8 mouse cellular contexts compared by ENCODE assay signal in the genomic region with DNA sequence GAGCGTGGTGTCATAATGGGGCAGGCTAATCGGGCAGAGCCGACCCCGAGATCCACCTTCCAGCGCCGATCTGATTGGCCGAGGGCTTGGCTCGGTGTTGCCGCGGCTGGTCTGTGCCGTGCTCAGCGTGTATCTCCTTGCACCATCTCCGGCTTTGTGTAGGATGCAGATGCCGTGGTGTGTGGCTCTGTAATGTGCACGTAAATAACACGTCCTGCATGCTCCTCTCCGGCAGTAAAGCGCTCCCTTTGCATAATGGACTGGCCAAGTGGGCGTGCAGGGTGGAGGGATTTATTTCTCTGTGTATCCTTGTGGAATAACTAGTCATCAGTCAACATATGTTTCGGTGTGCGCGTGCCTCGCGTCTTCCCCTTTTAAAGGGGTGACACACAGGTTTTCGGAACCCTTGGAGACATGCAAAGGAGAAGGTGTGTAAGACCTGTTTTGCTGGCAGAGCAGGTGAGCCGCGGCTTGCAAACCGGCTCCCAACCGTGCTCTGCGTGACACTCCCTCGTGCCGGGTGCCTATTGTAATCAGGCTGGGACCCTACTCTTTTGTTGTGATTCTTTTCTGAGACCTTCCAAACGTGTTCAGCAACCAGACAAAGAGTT. TPM values are rescaled to one million over a fixed set of nuclear protein-coding genes. Genes with fewer than 3 reads are reported as not detected.
DNase-seq lines count a peak whose midpoint lies in the region; ATAC-seq and TF ChIP-seq lines count a peak whose summit lies in the region.

No protein-coding gene starts in this region.

- peak overlapping the region; percentile 29 for H3K9ac ChIP-seq in heart, adult 2 months (ENCODE audit: low read depth, low read length)
- H3K9ac ChIP-seq in midbrain, postnatal 0 days (replicated peaks; ENCODE audit: low read length, poor library complexity, severe bottlenecking) = peak overlapping the region; percentile 77
- peak overlapping the region; percentile 67; the same call in 1 of the 2 replicates for H3K9ac ChIP-seq in stomach, embryonic 14.5 days (replicated peaks; ENCODE audit: low read depth, low read length)

- peak overlapping the region; percentile 91 for H3K4me3 ChIP-seq in heart, adult 2 months
- peak overlapping the region; percentile 93 for H3K4me3 ChIP-seq in midbrain, postnatal 0 days (ENCODE audit: low read depth, low read length)
- H3K4me3 ChIP-seq in stomach, embryonic 14.5 days (ENCODE audit: low read depth, low read length) = peak overlapping the region; percentile 83

- WGBS in heart, adult 2 months = 3% methylated on average over 33 of the region's 33 CpGs
- under 1% methylated on average over 33 of the region's 33 CpGs for WGBS in midbrain, postnatal 0 days
- WGBS in stomach, embryonic 14.5 days = under 1% methylated on average over 33 of the region's 33 CpGs

- intact Hi-C loops in heart, adult 2 months (cut with DNase I) = loop anchor here (5.0 to 10.0 kb wide), 5 partner anchors 69 to 332 kb away; partner anchors contain the start of genes Eif4e and Rap1gds1

- H3K27ac ChIP-seq in heart, adult 2 months = no peak overlapping the region; the same call in 1 of the 2 replicates
- H3K27ac ChIP-seq in midbrain, postnatal 0 days (ENCODE audit: low read depth, low read length) = peak overlapping the region; percentile 94
- peak overlapping the region; percentile 68 for H3K27ac ChIP-seq in stomach, embryonic 14.5 days (ENCODE audit: low read length)

- H3K4me1 ChIP-seq in heart, adult 2 months (ENCODE audit: control insufficient read depth, insufficient read depth, low read length) = no peaks in the 10 kb centered on the region; the same call in 1 of the 2 replicates
- H3K4me1 ChIP-seq in midbrain, postnatal 0 days (ENCODE audit: insufficient read depth, low read length) = peaks cover 19% of the 10 kb centered on the region
- H3K4me1 ChIP-seq in stomach, embryonic 14.5 days (ENCODE audit: control insufficient read depth, insufficient read depth, low read length) = peaks cover 14% of the 10 kb centered on the region

- no peaks in the 10 kb centered on the region for H3K79me2 ChIP-seq in heart, adult 2 months (replicated peaks; ENCODE audit: control insufficient read depth, insufficient read depth, low read length)

- H3K9me3 ChIP-seq in midbrain, postnatal 0 days (ENCODE audit: low read length) = no peaks in the 10 kb centered on the region
- H3K9me3 ChIP-seq in stomach, embryonic 14.5 days (ENCODE audit: control insufficient read depth, low read depth, low read length) = no peaks in the 10 kb centered on the region

- peak; percentile 55 to 61 for DNase-seq in urinary bladder, adult 18-20 months (ENCODE audit: low spot score in 2 of 2)
- no peak for DNase-seq in urinary bladder, postnatal 10 days (ENCODE audit: low spot score)
- DNase-seq in embryo, embryonic 11 days = peak; percentile 90
- DNase-seq in heart, adult 2 months = peak; percentile 60 to 70
- peak; percentile 68 for DNase-seq in kidney, adult 18-20 months
- peak; percentile 74 for DNase-seq in liver
- peak; percentile 91 for DNase-seq in midbrain, postnatal 0 days (ENCODE audit: low spot score)

- TF ChIP-seq EP300 in heart, adult 2 months (IDR thresholded peaks at IDR 0.05; ENCODE audit: insufficient read depth, low read depth, low read length) = no peak

- H3K4me2 ChIP-seq in midbrain, postnatal 0 days (ENCODE audit: low read depth, low read length, poor library complexity, severe bottlenecking) = peak overlapping the region; percentile 79
- peak overlapping the region; percentile 75 for H3K4me2 ChIP-seq in stomach, embryonic 14.5 days (replicated peaks; ENCODE audit: low read depth, low read length)

- peak; percentile 80 for ATAC-seq in midbrain, postnatal 0 days (ENCODE audit: low FRiP score)
- ATAC-seq in stomach, embryonic 14.5 days (ENCODE audit: insufficient number of reproducible peaks, insufficient read depth, low FRiP score, low read depth) = peak; percentile 78

- no peak for TF ChIP-seq POLR2A in heart, adult 2 months (IDR thresholded peaks at IDR 0.05; ENCODE audit: insufficient read depth, low read depth, low read length)

- no peaks in the 10 kb centered on the region for H3K36me3 ChIP-seq in heart, adult 2 months (ENCODE audit: control insufficient read depth, insufficient read depth, low read length)
- H3K36me3 ChIP-seq in midbrain, postnatal 0 days (ENCODE audit: insufficient read depth, low read length) = no peaks in the 10 kb centered on the region
- H3K36me3 ChIP-seq in stomach, embryonic 14.5 days (ENCODE audit: control insufficient read depth, insufficient read depth, low read length) = no peaks in the 10 kb centered on the region

- no peak for TF ChIP-seq CTCF in heart, adult 2 months (IDR thresholded peaks at IDR 0.05)
- TF ChIP-seq CTCF in midbrain, postnatal 0 days (IDR thresholded peaks at IDR 0.05) = no peak

- no peaks in the 10 kb centered on the region; the same call in 1 of the 2 replicates for H3K27me3 ChIP-seq in heart, adult 2 months (ENCODE audit: control insufficient read depth, insufficient read depth, low read length)
- H3K27me3 ChIP-seq in midbrain, postnatal 0 days (ENCODE audit: insufficient read depth, low read length) = no peaks in the 10 kb centered on the region
- H3K27me3 ChIP-seq in stomach, embryonic 14.5 days (ENCODE audit: control insufficient read depth, insufficient read depth, low read length) = 0 out of 2 replicates have a peak, but pooled peaks cover 2% of the 10 kb centered on the region

RNA-seq across cellular contexts. Expression of gene Tspan5, which starts 1.2 kb away (rescaled TPM):
- total RNA-seq in heart, adult 2 months (2021) = 1 to 10 TPM; 4.9 to 5.3 TPM
- polyA plus RNA-seq in heart, adult 2 months (2012; rRNA removed) = 6.9 and 10.8 TPM in 2 replicates
- 156 and 165 TPM in 2 replicates for total RNA-seq in midbrain, postnatal 0 days (2014; rRNA removed)
- 97.8 and 99.4 TPM in 2 replicates for polyA plus RNA-seq in midbrain, postnatal 0 days (2015; fragmentation: Nextera tagmentation; extraction: Ambion mirVana)
- polyA plus RNA-seq in stomach, embryonic 14.5 days (2014; fragmentation: Nextera tagmentation; extraction: Ambion mirVana) = 34.3 and 44.7 TPM in 2 replicates
